Mouse (Mus musculus): Measurements from ENCODE around the gene Gba. TPM values are rescaled to one million over a fixed set of nuclear protein-coding genes. Genes with fewer than 3 reads are reported as not detected.

Gene Gba
- total and polyA plus RNA-seq, 3 experiments, result 63.6 to 65.3 (median 64.1) TPM

GRCm38 (mm10) chr3:89231772-89232275 is 29.1 kb downstream of the Gba start:
- DNase-seq (ENCODE audit: extremely low read depth), result no peak
- peaks cover 16 to 26% of the 10 kb centered on the region in 2 experiments for H3K36me3 ChIP-seq (replicated peaks in 1 of 2; ENCODE audit: control insufficient read depth in 1 of 2, insufficient read depth in 1 of 2, low read length in 1 of 2)
- peaks cover 20 to 52% of the 10 kb centered on the region in 2 experiments for H3K4me1 ChIP-seq (ENCODE audit: control insufficient read depth in 1 of 2, insufficient read depth in 2 of 2)
- no peak overlapping the region for H3K27ac ChIP-seq (ENCODE audit: insufficient read depth, low read depth)
- no peak overlapping the region for H3K4me2 ChIP-seq (ENCODE audit: insufficient read depth, low read depth, poor library complexity, severe bottlenecking)
- no peaks in the 10 kb centered on the region for H3K9me3 ChIP-seq (replicated peaks; ENCODE audit: low read length)
- in situ Hi-C loops (cut with MboI; ENCODE audit: low pct_ligation_motif_present, low pct_unique_long_range_greater_than_20kb, low sequenced_read_pairs) (no loop called here), dilution Hi-C loops (cut with MboI; ENCODE audit: extremely low pct_ligation_motif_present, extremely low pct_unique_long_range_greater_than_20kb, low sequenced_read_pairs) (no loop called here)
- no peak overlapping the region for H3K4me3 ChIP-seq (replicated peaks in 1 of 3; ENCODE audit: low read depth in 2 of 3, low read length in 2 of 3, poor library complexity in 1 of 3)
- no peaks in the 10 kb centered on the region for H3K27me3 ChIP-seq (replicated peaks)
- H3K79me2 ChIP-seq (replicated peaks; ENCODE audit: control insufficient read depth, extremely low read depth, insufficient read depth, poor library complexity, severe bottlenecking), result no peaks in the 10 kb centered on the region
- no peak for TF ChIP-seq ZKSCAN1 (IDR thresholded peaks at IDR 0.05; ENCODE audit: borderline replicate concordance, low read depth, low read length)
- TF ChIP-seq RCOR1 (conservative IDR thresholded peaks at IDR 0.05; ENCODE audit: low read depth, low read length), result no peak
- TF ChIP-seq NRF1 (IDR thresholded peaks at IDR 0.05; ENCODE audit: low read depth, low read length), result no peak
- TF ChIP-seq PAX5 (IDR thresholded peaks at IDR 0.05; ENCODE audit: low read length), result no peak
- no peak overlapping the region for H3K9ac ChIP-seq (ENCODE audit: insufficient read depth, low read depth)

- Histone ChIP-seq H3K27ac (ENCODE audit: insufficient read depth, low read depth) (no peak overlapping the region), H3K27me3 (replicated peaks) (no peaks in the 10 kb centered on the region), H3K36me3 (replicated peaks in 1 of 2; ENCODE audit: control insufficient read depth in 1 of 2, insufficient read depth in 1 of 2, low read length in 1 of 2) (peaks cover 19 to 30% of the 10 kb centered on the region in 2 experiments), H3K4me1 (ENCODE audit: control insufficient read depth in 1 of 2, insufficient read depth in 2 of 2) (peaks cover 20 to 50% of the 10 kb centered on the region in 2 experiments), H3K9ac (ENCODE audit: insufficient read depth, low read depth) (no peak overlapping the region), H3K4me3 (replicated peaks in 1 of 3; ENCODE audit: low read depth in 2 of 3, low read length in 2 of 3, poor library complexity in 1 of 3) (no peak overlapping the region), H3K4me2 (ENCODE audit: insufficient read depth, low read depth, poor library complexity, severe bottlenecking) (no peak overlapping the region), H3K9me3 (replicated peaks; ENCODE audit: low read length) (no peaks in the 10 kb centered on the region), H3K79me2 (replicated peaks; ENCODE audit: control insufficient read depth, extremely low read depth, insufficient read depth, poor library complexity, severe bottlenecking) (no peaks in the 10 kb centered on the region)
- in situ Hi-C loops (cut with MboI; ENCODE audit: low pct_ligation_motif_present, low pct_unique_long_range_greater_than_20kb, low sequenced_read_pairs), result no loop called here
- dilution Hi-C loops (cut with MboI; ENCODE audit: extremely low pct_ligation_motif_present, extremely low pct_unique_long_range_greater_than_20kb, low sequenced_read_pairs), result no loop called here
- DNase-seq (ENCODE audit: extremely low read depth), result no peak
- TF ChIP-seq RAD21 (IDR thresholded peaks at IDR 0.05; ENCODE audit: low read depth, low read length) (no peak), SMC3 (IDR thresholded peaks at IDR 0.05; ENCODE audit: low read depth, low read length) (no peak), ELF1 (IDR thresholded peaks at IDR 0.05; ENCODE audit: low read depth, low read length) (no peak), MAX (IDR thresholded peaks at IDR 0.05; ENCODE audit: low read length) (no peak), ETS1 (conservative IDR thresholded peaks at IDR 0.05; ENCODE audit: low read depth, low read length) (no peak), MAFK (IDR thresholded peaks at IDR 0.05; ENCODE audit: insufficient replicate concordance, low read length) (no peak)
Observed at GRCm38 (mm10) chr3:89232614-89233013, 29.9 kb downstream of the Gba start.

- H3K9ac ChIP-seq (ENCODE audit: insufficient read depth, low read depth), result no peak overlapping the region
- TF ChIP-seq POLR2AphosphoS2 (IDR thresholded peaks at IDR 0.05; ENCODE audit: low read depth, low read length) (no peak), ZNF384 (IDR thresholded peaks at IDR 0.05; ENCODE audit: low read depth, low read length) (no peak), EP300 (IDR thresholded peaks at IDR 0.05; ENCODE audit: low read length) (peak; percentile 52; the same call in 1 of the 2 replicates), IRF4 (IDR thresholded peaks at IDR 0.05; ENCODE audit: low read depth, low read length) (peak; percentile 71), ZC3H11A (IDR thresholded peaks at IDR 0.05; ENCODE audit: low read depth, low read length) (no peak), USF2 (conservative IDR thresholded peaks at IDR 0.05; ENCODE audit: low read depth, low read length) (no peak), SMC3 (IDR thresholded peaks at IDR 0.05; ENCODE audit: low read depth, low read length) (no peak), BHLHE40 (IDR thresholded peaks at IDR 0.05; ENCODE audit: low read depth, low read length) (peak; percentile 60; the same call in 1 of the 2 replicates), MAX (IDR thresholded peaks at IDR 0.05; ENCODE audit: low read length) (no peak), GABPA (IDR thresholded peaks at IDR 0.05; ENCODE audit: insufficient replicate concordance, low read depth, low read length) (no peak), PAX5 (IDR thresholded peaks at IDR 0.05; ENCODE audit: low read length) (no peak)
- in situ Hi-C loops (cut with MboI; ENCODE audit: low pct_ligation_motif_present, low pct_unique_long_range_greater_than_20kb, low sequenced_read_pairs) (no loop called here), dilution Hi-C loops (cut with MboI; ENCODE audit: extremely low pct_ligation_motif_present, extremely low pct_unique_long_range_greater_than_20kb, low sequenced_read_pairs) (no loop called here)
- no peaks in the 10 kb centered on the region for H3K27me3 ChIP-seq (replicated peaks)
- no peak overlapping the region for H3K27ac ChIP-seq (ENCODE audit: insufficient read depth, low read depth)
- H3K4me2 ChIP-seq (ENCODE audit: insufficient read depth, low read depth, poor library complexity, severe bottlenecking), result no peak overlapping the region
- DNase-seq (ENCODE audit: extremely low read depth), result no peak
- H3K4me3 ChIP-seq (replicated peaks in 1 of 3; ENCODE audit: low read depth in 2 of 3, low read length in 2 of 3, poor library complexity in 1 of 3), result no peak overlapping the region
- peaks cover 20 to 44% of the 10 kb centered on the region in 2 experiments for H3K4me1 ChIP-seq (ENCODE audit: control insufficient read depth in 1 of 2, insufficient read depth in 2 of 2)
- H3K9me3 ChIP-seq (replicated peaks; ENCODE audit: low read length), result no peaks in the 10 kb centered on the region
- peaks cover 28 to 40% of the 10 kb centered on the region in 2 experiments for H3K36me3 ChIP-seq (replicated peaks in 1 of 2; ENCODE audit: control insufficient read depth in 1 of 2, insufficient read depth in 1 of 2, low read length in 1 of 2)
- no peaks in the 10 kb centered on the region for H3K79me2 ChIP-seq (replicated peaks; ENCODE audit: control insufficient read depth, extremely low read depth, insufficient read depth, poor library complexity, severe bottlenecking)
Observed at GRCm38 (mm10) chr3:89233562-89234110, 30.9 kb downstream of the Gba start.

Data from CH12.LX (cell line).